Mouse (Mus musculus) adrenal gland, postnatal 14 days (tissue): ENCODE measurements around the gene Slc2a3. TPM values are rescaled to one million over a fixed set of nuclear protein-coding genes. Genes with fewer than 3 reads are reported as not detected.
"Not testable (repeated sequence)": the region's sequence is repeated elsewhere in the genome, so short reads cannot be mapped to it uniquely, and the experiment has no call there.

ENCODE experiments used
- DNase-seq: peaks from one replicate; pipeline ENCODE4 v3.0.0; 2021; ENCODE audit warnings: mixed read lengths
- total RNA-seq: library from RNA; stranded (reverse); gene quantifications from 2 replicates; pipeline ENCODE4 v1.2.3, GENCODE M21; 2021

Slc2a3 gene
- total RNA-seq, 1 experiment from 2014 or later, result 8.5 TPM

GRCm38 (mm10) chr6:122810022-122810614 is 8.7 kb upstream of the Slc2a3 start:
- no peak for DNase-seq

DNA sequence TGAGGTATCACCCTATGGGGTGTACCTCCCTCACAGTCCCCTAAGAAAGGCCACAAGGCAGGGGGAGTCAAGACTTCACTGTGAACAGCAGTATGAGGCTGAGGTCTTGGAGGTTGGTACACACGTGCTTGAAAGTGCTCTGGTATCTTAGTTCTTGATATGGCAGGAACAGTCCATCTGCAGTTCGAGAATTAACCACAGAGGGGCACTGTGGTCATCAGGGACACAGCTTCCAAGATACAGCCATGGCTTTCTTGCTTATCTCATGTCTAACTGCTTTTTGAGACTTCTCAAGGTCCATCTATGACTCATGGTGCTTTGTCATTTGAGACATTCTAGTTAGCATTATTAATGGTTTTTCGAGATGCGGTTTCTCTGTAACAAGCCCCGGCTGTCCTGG is 3.0 kb upstream of the Slc2a3 start:
- peak; percentile 88 for DNase-seq

- peak; percentile 51 for DNase-seq
These were observed 518 bp upstream of the Slc2a3 start for GRCm38 (mm10) chr6:122801801-122802514.

- DNase-seq, result no peak
These were observed 670 bp downstream of the Slc2a3 start for GRCm38 (mm10) chr6:122800640-122801300.

DNA sequence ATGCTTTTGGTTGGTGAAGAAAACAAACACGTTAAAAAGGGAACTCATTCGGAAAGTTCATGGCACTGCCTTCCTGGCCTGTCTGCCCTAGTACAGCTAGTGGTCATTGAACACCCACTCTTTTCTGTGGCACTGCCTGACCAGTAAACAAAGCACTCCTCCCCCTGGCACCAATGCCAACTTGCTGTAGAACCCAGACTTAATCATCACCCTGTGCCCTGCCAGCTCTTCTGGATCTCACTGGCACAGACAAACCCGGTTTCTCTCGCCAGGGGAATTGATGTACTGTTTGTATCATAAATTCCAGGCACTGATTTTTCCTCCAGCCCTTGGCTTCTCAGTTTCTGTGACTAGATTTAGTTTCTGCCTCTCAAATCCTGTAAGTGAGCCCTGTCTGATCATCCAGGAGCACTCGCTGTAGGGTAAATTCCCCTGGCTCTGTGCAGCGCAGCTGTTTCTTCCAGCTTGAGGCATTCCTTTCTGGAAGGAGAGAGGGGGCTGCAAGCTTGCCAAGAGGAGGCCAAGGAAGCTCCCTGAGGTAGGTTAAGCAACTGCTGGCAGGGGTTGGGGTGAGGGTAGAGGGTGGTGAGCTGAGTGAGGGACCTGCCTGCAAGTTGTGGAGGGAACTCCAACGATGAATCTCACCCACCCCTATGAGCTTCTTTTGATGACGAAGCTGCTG is 6.0 kb downstream of the Slc2a3 start:
- DNase-seq, result peak; percentile 41

GRCm38 (mm10) chr6:122786275-122786674 is 15.2 kb downstream of the Slc2a3 start:
- peak; percentile 66 for DNase-seq

DNA sequence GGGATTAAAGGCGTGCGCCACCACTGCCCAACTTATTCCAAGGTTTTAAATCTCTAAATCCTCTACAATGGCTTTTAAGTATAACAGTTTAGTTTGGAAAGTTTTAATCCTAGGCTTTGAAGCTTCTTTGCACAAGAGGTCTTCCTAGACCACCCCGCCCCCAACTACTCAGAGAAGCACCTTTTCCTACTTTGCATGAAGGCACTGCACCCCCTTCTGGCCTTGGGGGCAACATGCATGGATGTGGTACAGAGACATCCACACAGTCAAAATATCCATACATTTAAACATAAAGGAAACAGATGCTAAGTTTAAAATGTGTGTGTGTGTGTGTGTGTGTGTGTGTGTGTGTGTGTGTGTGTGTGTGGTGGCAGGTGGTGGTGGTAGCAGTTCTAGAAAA is 16.6 kb downstream of the Slc2a3 start:
- DNase-seq, result no peak

GRCm38 (mm10) chr6:122782164-122782563 is 19.3 kb downstream of the Slc2a3 start:
- DNase-seq, result no peak

- no peak for DNase-seq
These were observed 20.3 kb downstream of the Slc2a3 start for GRCm38 (mm10) chr6:122781167-122781566.

DNA sequence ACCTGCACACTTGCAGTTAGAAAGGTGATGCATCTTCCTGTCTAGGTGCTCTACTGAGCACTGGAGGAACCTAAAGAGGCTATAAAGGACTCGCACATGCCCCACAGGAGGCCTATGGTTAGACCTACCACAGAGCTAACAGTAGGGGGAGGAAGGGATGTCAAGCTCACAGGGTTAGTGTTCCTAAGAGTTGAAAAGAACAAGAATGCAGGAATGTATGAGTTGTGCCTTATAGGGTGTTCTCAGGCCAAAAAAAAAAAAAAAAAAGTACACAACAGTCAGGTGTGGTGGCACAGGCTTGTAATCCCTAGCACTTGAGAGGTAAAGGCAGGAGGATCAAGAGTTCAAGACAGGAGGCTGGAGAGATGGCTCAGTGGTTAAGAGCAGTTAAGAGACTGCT is 21.5 kb downstream of the Slc2a3 start:
- DNase-seq, result no peak

GRCm38 (mm10) chr6:122776040-122776439 is 25.4 kb downstream of the Slc2a3 start:
- DNase-seq, result no peak

GRCm38 (mm10) chr6:122774345-122774744 is 27.1 kb downstream of the Slc2a3 start:
- no peak for DNase-seq

DNA sequence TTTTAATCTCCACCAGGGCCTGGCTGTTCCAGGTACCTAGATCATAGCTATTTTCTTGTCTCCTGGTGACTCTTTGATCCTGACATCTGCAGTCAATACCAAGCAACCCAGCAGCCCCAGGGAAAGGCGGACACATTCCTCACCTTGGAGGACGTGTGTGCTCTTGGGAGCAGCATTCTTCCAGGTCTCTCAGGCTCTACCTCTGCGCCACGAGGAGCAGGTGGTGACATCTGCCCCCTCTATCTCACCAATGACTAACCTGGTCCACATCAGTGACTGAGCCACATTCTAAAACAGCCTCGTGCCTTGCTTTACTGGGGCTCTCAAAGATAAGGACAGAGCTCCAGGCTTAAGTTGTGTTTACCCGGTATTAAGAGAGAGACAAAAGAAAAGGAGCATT is 28.7 kb downstream of the Slc2a3 start:
- DNase-seq, result no peak

DNA sequence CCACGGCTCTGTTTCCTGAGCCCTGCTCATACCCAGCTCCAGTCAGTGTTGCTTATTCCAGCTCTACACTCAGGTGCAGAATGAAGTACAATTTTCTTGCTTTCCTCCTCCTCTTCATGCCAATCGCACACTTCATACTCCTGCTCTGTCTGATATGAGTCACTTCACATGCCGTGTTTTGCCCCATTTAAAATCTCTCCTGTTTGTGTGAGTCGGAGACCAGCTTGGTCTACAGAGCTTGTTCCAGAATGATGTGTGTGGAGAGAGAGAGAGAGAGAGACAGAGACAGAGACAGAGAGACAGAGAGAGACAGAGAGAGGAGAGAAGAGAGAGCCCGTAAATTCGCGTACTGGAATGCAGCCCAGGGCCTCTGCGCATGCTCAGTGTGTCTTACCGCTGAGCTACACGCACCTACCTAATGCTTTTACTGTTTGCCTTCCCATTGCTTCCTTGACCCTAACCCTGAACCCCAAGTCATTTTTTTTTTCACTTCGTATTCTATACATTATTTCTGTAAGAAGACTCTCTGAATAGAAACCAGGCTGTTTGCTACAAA is 30.6 kb downstream of the Slc2a3 start:
- DNase-seq, result no peak

GRCm38 (mm10) chr6:122769771-122770759 is 31.4 kb downstream of the Slc2a3 start:
- no peak for DNase-seq

DNA sequence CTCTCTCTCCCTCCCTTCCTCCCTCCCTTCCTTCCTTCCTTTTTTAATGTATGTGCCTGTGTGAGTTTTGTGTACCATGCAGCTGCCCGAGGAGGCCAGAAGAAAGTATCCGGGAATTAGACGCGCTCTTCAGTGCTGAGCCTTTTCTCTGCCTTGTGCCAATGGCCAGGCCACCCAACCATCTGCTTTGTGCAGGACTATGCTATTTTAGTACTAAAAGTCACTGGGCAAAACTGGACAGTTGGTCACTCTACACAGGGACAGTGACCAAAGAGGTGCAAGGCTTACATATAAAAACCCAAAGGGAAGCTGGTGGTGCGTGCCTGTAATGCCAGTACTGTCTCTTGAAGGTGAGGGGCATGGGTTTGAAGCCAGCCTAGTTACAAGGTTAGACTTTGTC is 33.2 kb downstream of the Slc2a3 start:
- no peak for DNase-seq

DNA sequence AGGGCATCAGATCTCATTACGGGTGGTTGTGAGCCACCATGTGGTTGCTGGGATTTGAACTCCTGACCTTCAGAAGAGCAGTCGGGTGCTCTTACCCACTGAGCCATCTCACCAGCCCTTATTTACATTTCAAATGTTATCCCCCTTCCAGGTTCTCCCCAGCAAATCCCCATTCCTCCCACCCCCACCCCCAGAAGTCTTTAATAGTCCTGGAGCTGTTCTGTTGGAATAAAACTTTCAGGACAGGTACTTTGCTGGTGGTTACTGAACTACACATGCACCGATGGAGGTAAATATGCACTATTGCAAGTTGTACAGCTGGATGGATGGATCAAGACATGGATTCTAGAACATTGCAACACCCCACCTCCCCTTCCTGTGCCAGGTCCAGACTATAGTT is 34.4 kb downstream of the Slc2a3 start:
- not testable (repeated sequence) for DNase-seq

- no peak for DNase-seq
These were observed 35.1 kb downstream of the Slc2a3 start for GRCm38 (mm10) chr6:122766145-122766968.

GRCm38 (mm10) chr6:122765298-122765956 is 36.0 kb downstream of the Slc2a3 start:
- DNase-seq, result no peak
